Mouse (Mus musculus) gastrocnemius, adult 8-10 months (tissue): ENCODE results near the gene Syt10. TPM values are rescaled to one million over a fixed set of nuclear protein-coding genes. Genes with fewer than 3 reads are reported as not detected.
"Not testable (repeated sequence)": the region's sequence is repeated elsewhere in the genome, so short reads cannot be mapped to it uniquely, and the experiment has no call there.

ENCODE experiments used
- DNase-seq, 2 experiments: peaks; one replicate each; pipeline ENCODE4 v3.0.0; 2022; ENCODE audit warnings: low spot score in 2 of 2
- microRNA-seq: library from miRNA; unstranded; fragments of <30 nt; microRNA quantifications from one replicate; pipeline ENCODE4 v1.2.0, GENCODE M21; 2022
- total RNA-seq, 4 experiments: library from RNA; stranded (reverse); gene quantifications; 2 replicates each; pipeline ENCODE4 v1.2.4; 2022

The Syt10 gene
- not detected for total RNA-seq

GRCm38 (mm10) chr15:89841364-89842017 lies at the start of gene Syt10:
Gene Syt10, minus strand, starts transcription at chr15:89841860.
- DNase-seq = no peak

- DNase-seq = no peak
Observed at GRCm38 (mm10) chr15:89883799-89884198, 42.1 kb upstream of the Syt10 start.

GRCm38 (mm10) chr15:89878981-89879380 lies 37.3 kb upstream of the Syt10 start:
- no peak for DNase-seq

GRCm38 (mm10) chr15:89816098-89816497 lies 25.6 kb downstream of the Syt10 start:
- no peak for DNase-seq

GRCm38 (mm10) chr15:89804478-89804877 lies 37.2 kb downstream of the Syt10 start:
- no peak for DNase-seq

- DNase-seq = no peak
Observed at GRCm38 (mm10) chr15:89779928-89780327, 61.7 kb downstream of the Syt10 start.

GRCm38 (mm10) chr15:89766016-89766415 lies 75.6 kb downstream of the Syt10 start:
- not testable (repeated sequence) for DNase-seq

GRCm38 (mm10) chr15:89733611-89734010 lies 108.0 kb downstream of the Syt10 start:
- DNase-seq = no peak

Small RNA genes lying within 50 kb of the gene (microRNA-seq; reads per million reads assigned to microRNA genes)
- not detected for gene Gm24643

Other genes with a start within 250 kb of the Syt10 start
- 1 to 10 TPM; 2.2 to 3.0 (median 2.6) TPM for gene Rabl2, start 249.9 kb downstream of the Syt10 start, total RNA-seq